Mouse (Mus musculus): ENCODE measurements around the gene Atg4d. TPM values are rescaled to one million over a fixed set of nuclear protein-coding genes. Genes with fewer than 3 reads are reported as not detected.

Atg4d gene
- polyA plus RNA-seq, 1 experiment, result 27.5 TPM

GRCm38 (mm10) chr9:21243826-21244427 lies 21.2 kb upstream of the Atg4d start:
- Histone ChIP-seq H3K4me3 (ENCODE audit: control insufficient read depth, low read depth, low read length) (peak overlapping the region; percentile 12), H3K27ac (ENCODE audit: control insufficient read depth, insufficient read depth, low read depth, low read length) (no peak overlapping the region), H3K27me3 (ENCODE audit: control insufficient read depth, insufficient read depth, low read length) (no peaks in the 10 kb centered on the region), H3K4me1 (ENCODE audit: control insufficient read depth, insufficient read depth, low read length) (peaks cover 17% of the 10 kb centered on the region), H3K36me3 (ENCODE audit: control insufficient read depth, insufficient read depth, low read length) (no peaks in the 10 kb centered on the region)
- TF ChIP-seq CTCF (IDR thresholded peaks at IDR 0.05; ENCODE audit: control insufficient read depth, insufficient read depth, insufficient replicate concordance, low read depth, low read length) (no peak), POLR2A (IDR thresholded peaks at IDR 0.05; ENCODE audit: control insufficient read depth, low read depth, low read length) (no peak)

GRCm38 (mm10) chr9:21244428-21245112 lies 20.5 kb upstream of the Atg4d start:
- no peak overlapping the region for H3K27ac ChIP-seq (ENCODE audit: control insufficient read depth, insufficient read depth, low read depth, low read length)
- peak overlapping the region; percentile 38 for H3K4me3 ChIP-seq (ENCODE audit: control insufficient read depth, low read depth, low read length)
- TF ChIP-seq POLR2A (IDR thresholded peaks at IDR 0.05; ENCODE audit: control insufficient read depth, low read depth, low read length), result no peak
- no peak for TF ChIP-seq CTCF (IDR thresholded peaks at IDR 0.05; ENCODE audit: control insufficient read depth, insufficient read depth, insufficient replicate concordance, low read depth, low read length)
- H3K27me3 ChIP-seq (ENCODE audit: control insufficient read depth, insufficient read depth, low read length), result no peaks in the 10 kb centered on the region
- no peaks in the 10 kb centered on the region for H3K36me3 ChIP-seq (ENCODE audit: control insufficient read depth, insufficient read depth, low read length)
- H3K4me1 ChIP-seq (ENCODE audit: control insufficient read depth, insufficient read depth, low read length), result peaks cover 15% of the 10 kb centered on the region

- Histone ChIP-seq H3K4me1 (ENCODE audit: control insufficient read depth, insufficient read depth, low read length) (peaks cover 14% of the 10 kb centered on the region), H3K4me3 (ENCODE audit: control insufficient read depth, low read depth, low read length) (no peak overlapping the region; the same call in 1 of the 2 replicates), H3K36me3 (ENCODE audit: control insufficient read depth, insufficient read depth, low read length) (no peaks in the 10 kb centered on the region), H3K27me3 (ENCODE audit: control insufficient read depth, insufficient read depth, low read length) (no peaks in the 10 kb centered on the region), H3K27ac (ENCODE audit: control insufficient read depth, insufficient read depth, low read depth, low read length) (no peak overlapping the region)
- TF ChIP-seq CTCF (IDR thresholded peaks at IDR 0.05; ENCODE audit: control insufficient read depth, insufficient read depth, insufficient replicate concordance, low read depth, low read length), result no peak
- no peak for TF ChIP-seq POLR2A (IDR thresholded peaks at IDR 0.05; ENCODE audit: control insufficient read depth, low read depth, low read length)
Measured at GRCm38 (mm10) chr9:21245113-21245487, 20.0 kb upstream of the Atg4d start.

- Histone ChIP-seq H3K27ac (ENCODE audit: control insufficient read depth, insufficient read depth, low read depth, low read length) (no peak overlapping the region), H3K36me3 (ENCODE audit: control insufficient read depth, insufficient read depth, low read length) (no peaks in the 10 kb centered on the region), H3K27me3 (ENCODE audit: control insufficient read depth, insufficient read depth, low read length) (no peaks in the 10 kb centered on the region), H3K4me3 (ENCODE audit: control insufficient read depth, low read depth, low read length) (no peak overlapping the region), H3K4me1 (ENCODE audit: control insufficient read depth, insufficient read depth, low read length) (peaks cover 14% of the 10 kb centered on the region)
- TF ChIP-seq CTCF (IDR thresholded peaks at IDR 0.05; ENCODE audit: control insufficient read depth, insufficient read depth, insufficient replicate concordance, low read depth, low read length) (no peak), POLR2A (IDR thresholded peaks at IDR 0.05; ENCODE audit: control insufficient read depth, low read depth, low read length) (no peak)
Measured at GRCm38 (mm10) chr9:21246342-21246741, 18.8 kb upstream of the Atg4d start.

GRCm38 (mm10) chr9:21248326-21248725 lies 16.8 kb upstream of the Atg4d start, which contains the start of gene S1pr5:
TSS of gene S1pr5 (minus strand) at chr9:21248443.
- H3K36me3 ChIP-seq (ENCODE audit: control insufficient read depth, insufficient read depth, low read length), result no peaks in the 10 kb centered on the region
- peaks cover 14% of the 10 kb centered on the region for H3K4me1 ChIP-seq (ENCODE audit: control insufficient read depth, insufficient read depth, low read length)
- H3K4me3 ChIP-seq (ENCODE audit: control insufficient read depth, low read depth, low read length), result no peak within 1 kb of the TSS; the same call in 1 of the 2 replicates
- TF ChIP-seq CTCF (IDR thresholded peaks at IDR 0.05; ENCODE audit: control insufficient read depth, insufficient read depth, insufficient replicate concordance, low read depth, low read length), result no peak
- no peak for TF ChIP-seq POLR2A (IDR thresholded peaks at IDR 0.05; ENCODE audit: control insufficient read depth, low read depth, low read length)
- no peaks in the 10 kb centered on the region for H3K27me3 ChIP-seq (ENCODE audit: control insufficient read depth, insufficient read depth, low read length)
- H3K27ac ChIP-seq (ENCODE audit: control insufficient read depth, insufficient read depth, low read depth, low read length), result no peak within 1 kb of the TSS

- no peaks in the 10 kb centered on the region for H3K36me3 ChIP-seq (ENCODE audit: control insufficient read depth, insufficient read depth, low read length)
- H3K4me3 ChIP-seq (ENCODE audit: control insufficient read depth, low read depth, low read length), result no peak overlapping the region
- TF ChIP-seq CTCF (IDR thresholded peaks at IDR 0.05; ENCODE audit: control insufficient read depth, insufficient read depth, insufficient replicate concordance, low read depth, low read length), result no peak
- TF ChIP-seq POLR2A (IDR thresholded peaks at IDR 0.05; ENCODE audit: control insufficient read depth, low read depth, low read length), result no peak
- H3K27ac ChIP-seq (ENCODE audit: control insufficient read depth, insufficient read depth, low read depth, low read length), result no peak overlapping the region
- H3K27me3 ChIP-seq (ENCODE audit: control insufficient read depth, insufficient read depth, low read length), result no peaks in the 10 kb centered on the region
- H3K4me1 ChIP-seq (ENCODE audit: control insufficient read depth, insufficient read depth, low read length), result peaks cover 5% of the 10 kb centered on the region
Measured at GRCm38 (mm10) chr9:21249629-21250508, 15.2 kb upstream of the Atg4d start.

- Histone ChIP-seq H3K4me3 (ENCODE audit: control insufficient read depth, low read depth, low read length) (no peak overlapping the region), H3K36me3 (ENCODE audit: control insufficient read depth, insufficient read depth, low read length) (no peaks in the 10 kb centered on the region), H3K27me3 (ENCODE audit: control insufficient read depth, insufficient read depth, low read length) (no peaks in the 10 kb centered on the region), H3K27ac (ENCODE audit: control insufficient read depth, insufficient read depth, low read depth, low read length) (no peak overlapping the region), H3K4me1 (ENCODE audit: control insufficient read depth, insufficient read depth, low read length) (peaks cover 5% of the 10 kb centered on the region)
- TF ChIP-seq CTCF (IDR thresholded peaks at IDR 0.05; ENCODE audit: control insufficient read depth, insufficient read depth, insufficient replicate concordance, low read depth, low read length), result no peak
- TF ChIP-seq POLR2A (IDR thresholded peaks at IDR 0.05; ENCODE audit: control insufficient read depth, low read depth, low read length), result no peak
Measured at GRCm38 (mm10) chr9:21250509-21250908, 14.6 kb upstream of the Atg4d start.
